Mouse (Mus musculus) heart, embryonic 13.5 days (tissue): ENCODE results near the gene Csnk2b. TPM values are rescaled to one million over a fixed set of nuclear protein-coding genes. Genes with fewer than 3 reads are reported as not detected.
A peak's percentile ranks its signal among the peaks of the same experiment; 100 is the strongest.

Experiments used
- ATAC-seq: fragments of 200-750 bp; cut with Nextera tagmentation; 2 replicates; pipeline ENCODE4 v1.8.0; 2017; ENCODE audit warnings: moderate TSS enrichment; ENCODE audit not compliant: insufficient number of reproducible peaks, low FRiP score, low TSS enrichment; ENCODE audit errors: extremely low read depth
- H3K27ac ChIP-seq: fragments of 300-500 bp; sonication (generic); replicated peaks from 2 replicates; pipeline ENCODE4 v1.5.1; 2015; ENCODE audit warnings: moderate library complexity, mild to moderate bottlenecking, inconsistent platforms
- H3K27me3 ChIP-seq: fragments of 300-500 bp; sonication (generic); replicated peaks from 2 replicates; pipeline ENCODE4 v1.6.1; 2015; ENCODE audit warnings: mild to moderate bottlenecking, inconsistent platforms
- H3K36me3 ChIP-seq: fragments of 300-500 bp; sonication (generic); 2 replicates; pipeline ENCODE4 v1.6.1; 2015; ENCODE audit warnings: mild to moderate bottlenecking, inconsistent platforms
- H3K4me1 ChIP-seq: fragments of 300-500 bp; sonication (generic); 2 replicates; pipeline ENCODE4 v1.6.1; 2015; ENCODE audit warnings: inconsistent platforms
- H3K4me2 ChIP-seq: fragments of 300-500 bp; sonication (generic); 2 replicates; pipeline ENCODE4 v1.6.1; 2015; ENCODE audit warnings: inconsistent platforms, mild to moderate bottlenecking, moderate library complexity
- H3K4me3 ChIP-seq: fragments of 300-500 bp; sonication (generic); 2 replicates; pipeline ENCODE4 v1.5.1; 2015; ENCODE audit warnings: moderate library complexity, mild to moderate bottlenecking, inconsistent platforms
- H3K9ac ChIP-seq: fragments of 300-500 bp; sonication (generic); 2 replicates; pipeline ENCODE4 v1.6.1; 2015; ENCODE audit warnings: inconsistent platforms, mild to moderate bottlenecking, moderate library complexity
- H3K9me3 ChIP-seq: fragments of 300-500 bp; sonication (generic); 2 replicates; pipeline ENCODE4 v1.6.1; 2016; ENCODE audit warnings: inconsistent platforms
- WGBS: fragments of 180-500 bp; shearing (Covaris S2); methylation state at CpG from one replicate; pipeline ENCODE4 v1.1.7; 2015; ENCODE audit warnings: mixed read lengths; 5-methylcytosine and 5-hydroxymethylcytosine counted together
- polyA plus RNA-seq: library from polyadenylated mRNA; unstranded; fragments of >200 nt; fragmentation: Nextera tagmentation; extraction: Ambion mirVana; gene quantifications from 2 replicates; pipeline ENCODE4 v1.2.1, GENCODE M21; 2015

Csnk2b gene
- 215 and 231 TPM in 2 replicates for polyA plus RNA-seq

GRCm38 (mm10) chr17:35121871-35122303 lies at the start of gene Csnk2b:
Csnk2b (minus strand) TSS chr17:35122053.
- Histone ChIP-seq H3K36me3 (peaks cover 50% of the 10 kb centered on the region), H3K9ac (peak within 1 kb of the TSS; percentile 99), H3K4me1 (peaks cover 37% of the 10 kb centered on the region), H3K9me3 (no peaks in the 10 kb centered on the region), H3K27me3 (no peaks in the 10 kb centered on the region), H3K27ac (peak within 1 kb of the TSS; percentile 92), H3K4me3 (peak within 1 kb of the TSS; percentile 98), H3K4me2 (peak within 1 kb of the TSS; percentile 96)
- no peak for ATAC-seq
- WGBS = under 1% methylated on average over 19 of the region's 19 CpGs

GRCm38 (mm10) chr17:35168541-35169207 lies 46.8 kb upstream of the Csnk2b start:
- Histone ChIP-seq H3K4me3 (no peak overlapping the region), H3K27me3 (no peaks in the 10 kb centered on the region; the same call in 1 of the 2 replicates), H3K4me2 (no peak overlapping the region), H3K4me1 (peaks cover 13% of the 10 kb centered on the region), H3K9me3 (no peaks in the 10 kb centered on the region), H3K9ac (0 out of 2 replicates have a peak overlapping the region, but pooled peaks have one; percentile 52), H3K27ac (no peak overlapping the region), H3K36me3 (no peaks in the 10 kb centered on the region)
- WGBS = 14% methylated on average over 4 of the region's 4 CpGs
- ATAC-seq = no peak

GRCm38 (mm10) chr17:35167794-35168193 lies 45.9 kb upstream of the Csnk2b start:
- no peak overlapping the region for H3K4me2 ChIP-seq
- no peak for ATAC-seq
- no peaks in the 10 kb centered on the region; the same call in 1 of the 2 replicates for H3K27me3 ChIP-seq
- no peak overlapping the region for H3K9ac ChIP-seq
- no peak overlapping the region for H3K27ac ChIP-seq
- peaks cover 21% of the 10 kb centered on the region for H3K4me1 ChIP-seq
- H3K36me3 ChIP-seq = no peaks in the 10 kb centered on the region
- H3K4me3 ChIP-seq = no peak overlapping the region
- WGBS = 80% methylated on average over 7 of the region's 7 CpGs
- no peaks in the 10 kb centered on the region for H3K9me3 ChIP-seq

DNA sequence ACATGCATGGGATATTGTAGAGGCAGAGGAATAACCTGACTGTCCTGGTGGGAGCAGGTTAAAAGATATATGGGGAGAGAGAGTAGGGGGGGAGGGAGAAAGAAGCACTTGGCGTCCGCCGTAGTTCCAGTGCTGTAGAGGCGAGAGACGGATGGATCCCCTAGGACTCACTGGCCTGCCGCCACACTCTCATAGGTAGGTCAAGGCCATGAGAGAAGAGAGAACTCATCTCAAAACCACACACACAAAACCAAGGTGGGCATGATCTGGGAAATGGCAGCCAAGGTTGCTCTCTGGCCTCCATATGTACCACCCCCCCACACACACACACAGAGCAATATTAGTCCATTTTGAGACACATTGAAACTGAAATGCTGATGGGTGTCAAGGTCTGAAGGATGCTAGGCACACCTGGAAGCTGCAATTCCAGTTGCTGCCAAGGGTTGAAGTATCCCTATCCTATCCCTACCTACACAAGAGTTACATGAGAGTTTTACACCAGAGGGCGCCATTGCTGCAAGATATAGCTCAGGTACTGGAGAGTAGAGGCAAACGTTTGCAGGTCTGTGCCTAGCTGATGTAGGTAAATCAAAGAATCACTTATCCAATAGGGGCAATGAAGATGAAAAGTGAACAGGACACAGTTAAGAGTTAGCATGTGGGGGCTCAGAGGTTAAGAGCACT lies 44.6 kb upstream of the Csnk2b start:
- Histone ChIP-seq H3K9ac (peak overlapping the region; percentile 77), H3K27ac (peak overlapping the region; percentile 99)
- 69% methylated on average over 8 of the region's 8 CpGs for WGBS

GRCm38 (mm10) chr17:35165451-35166155 lies 43.8 kb upstream of the Csnk2b start:
- Histone ChIP-seq H3K27me3 (no peaks in the 10 kb centered on the region), H3K4me3 (peak overlapping the region; percentile 100), H3K4me1 (peaks cover 39% of the 10 kb centered on the region), H3K9me3 (no peaks in the 10 kb centered on the region), H3K4me2 (peak overlapping the region; percentile 72), H3K36me3 (peaks cover 21% of the 10 kb centered on the region), H3K27ac (peak overlapping the region; percentile 99), H3K9ac (peak overlapping the region; percentile 78)
- ATAC-seq = no peak
- 26% methylated on average over 12 of the region's 12 CpGs for WGBS

More for the DNA sequence above, 44.6 kb upstream of the Csnk2b start:
- H3K9me3 ChIP-seq = no peaks in the 10 kb centered on the region
- H3K27me3 ChIP-seq = no peaks in the 10 kb centered on the region
- peak overlapping the region; percentile 72 for H3K4me2 ChIP-seq
- H3K4me3 ChIP-seq = peak overlapping the region; percentile 100
- no peak for ATAC-seq
- H3K36me3 ChIP-seq = peaks cover 12% of the 10 kb centered on the region
- H3K4me1 ChIP-seq = peaks cover 34% of the 10 kb centered on the region

DNA sequence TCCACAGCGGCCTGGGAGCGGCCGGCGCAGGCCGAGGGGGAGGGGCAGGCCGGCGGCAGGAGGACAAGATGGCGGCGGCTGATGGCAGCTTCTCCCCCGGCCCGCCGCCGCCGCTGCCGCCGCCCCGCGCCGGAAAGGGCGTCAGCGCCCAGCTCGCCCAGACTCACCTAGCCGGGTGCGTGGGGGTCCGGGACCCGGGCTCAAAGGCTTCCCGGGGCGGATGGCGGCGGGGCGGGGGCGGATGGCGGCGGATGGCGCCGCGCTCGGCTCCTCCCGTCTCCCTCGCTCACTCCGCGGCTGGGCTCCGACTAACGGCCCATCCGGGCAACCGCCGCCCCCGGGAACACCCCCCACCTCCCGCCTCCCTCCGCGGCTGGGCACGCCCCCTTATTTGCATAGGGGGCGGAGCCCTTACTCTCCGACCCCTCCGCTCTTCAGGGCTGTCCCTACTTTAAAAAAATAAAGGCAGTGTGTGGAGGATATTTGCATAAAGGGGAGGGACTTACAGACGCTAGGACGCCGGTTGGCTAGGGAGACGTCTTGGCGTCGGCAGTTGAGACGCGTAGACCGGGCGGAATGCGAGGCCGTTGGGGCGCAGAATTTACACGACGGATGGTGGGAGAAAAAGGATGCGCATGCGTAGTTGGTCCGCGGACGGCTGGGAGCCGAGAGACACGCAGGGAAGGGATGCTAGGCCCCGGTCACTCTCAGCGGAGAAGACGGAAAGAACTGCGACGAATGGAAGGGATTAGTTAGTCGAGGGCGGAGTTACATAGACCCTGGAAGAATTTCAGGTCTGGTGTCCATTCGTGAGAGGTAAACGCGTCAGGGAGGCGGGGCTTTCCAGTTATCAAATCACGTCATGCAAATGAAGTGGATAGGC lies 43.0 kb upstream of the Csnk2b start, which contains the start of gene Prrc2a:
Gene Prrc2a, minus strand, starts transcription at position 330 of the 883 bp plus-strand sequence.
- H3K27me3 ChIP-seq = no peaks in the 10 kb centered on the region
- H3K4me2 ChIP-seq = peak within 1 kb of the TSS; percentile 99
- peaks cover 29% of the 10 kb centered on the region for H3K36me3 ChIP-seq
- H3K9ac ChIP-seq = peak within 1 kb of the TSS; percentile 100
- peaks cover 39% of the 10 kb centered on the region for H3K4me1 ChIP-seq
- peak within 1 kb of the TSS; percentile 99 for H3K27ac ChIP-seq
- WGBS = under 1% methylated on average over 44 of the region's 89 CpGs
- no peaks in the 10 kb centered on the region for H3K9me3 ChIP-seq
- H3K4me3 ChIP-seq = peak within 1 kb of the TSS; percentile 100
- peak; percentile 96 for ATAC-seq

GRCm38 (mm10) chr17:35164218-35164567 lies 42.3 kb upstream of the Csnk2b start:
- under 1% methylated on average over 28 of the region's 28 CpGs for WGBS
- H3K27ac ChIP-seq = peak overlapping the region; percentile 99
- peaks cover 36% of the 10 kb centered on the region for H3K36me3 ChIP-seq
- peak overlapping the region; percentile 99 for H3K4me2 ChIP-seq
- peaks cover 39% of the 10 kb centered on the region for H3K4me1 ChIP-seq
- H3K27me3 ChIP-seq = no peaks in the 10 kb centered on the region
- H3K9me3 ChIP-seq = no peaks in the 10 kb centered on the region
- peak overlapping the region; percentile 100 for H3K9ac ChIP-seq
- ATAC-seq = no peak; the same call in 1 of the 2 replicates
- H3K4me3 ChIP-seq = peak overlapping the region; percentile 100

DNA sequence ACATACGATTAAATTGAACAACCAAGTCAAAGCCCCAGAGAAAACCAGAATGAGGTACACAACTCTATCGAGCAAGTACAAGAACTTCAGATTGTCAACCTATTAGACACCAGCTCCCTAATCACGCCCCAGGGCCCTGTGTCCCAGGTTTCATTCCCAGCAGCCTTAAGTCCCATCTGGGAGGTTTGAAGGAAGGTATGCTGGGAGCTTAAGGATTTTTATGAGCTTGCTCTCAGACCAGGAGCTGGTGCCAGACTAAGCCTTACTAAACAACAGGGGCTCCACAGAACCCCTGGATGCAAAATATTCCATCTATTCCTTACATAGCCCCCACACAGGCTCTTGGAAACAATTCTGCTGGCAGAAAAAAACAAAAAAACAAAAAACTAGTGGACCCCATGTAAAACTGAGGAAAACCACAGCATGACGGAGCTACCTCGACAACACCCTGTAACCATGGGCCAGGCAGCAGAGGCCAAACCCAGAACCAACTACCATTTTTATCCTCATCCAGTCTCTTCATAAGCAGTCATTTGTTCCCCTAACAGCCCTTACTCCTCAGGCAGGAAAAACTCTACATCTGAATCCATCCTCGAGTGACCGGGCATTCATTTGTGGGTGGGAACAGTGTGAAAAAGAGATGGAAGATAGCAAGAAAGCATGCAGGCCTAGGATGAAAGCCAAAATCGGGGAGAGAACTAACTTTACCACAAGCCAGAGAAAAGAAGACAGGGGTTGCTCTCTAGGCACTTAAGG lies 41.7 kb upstream of the Csnk2b start:
- Histone ChIP-seq H3K4me2 (peak overlapping the region; percentile 99), H3K27me3 (no peaks in the 10 kb centered on the region), H3K27ac (peak overlapping the region; percentile 99), H3K36me3 (peaks cover 42% of the 10 kb centered on the region), H3K9ac (peak overlapping the region; percentile 100), H3K9me3 (no peaks in the 10 kb centered on the region), H3K4me3 (peak overlapping the region; percentile 100), H3K4me1 (peaks cover 39% of the 10 kb centered on the region)
- WGBS = 12% methylated on average over 8 of the region's 8 CpGs
- ATAC-seq = no peak

- Histone ChIP-seq H3K9me3 (no peaks in the 10 kb centered on the region), H3K27ac (peak overlapping the region; percentile 26; the same call in 1 of the 2 replicates), H3K4me2 (peak overlapping the region; percentile 99), H3K4me1 (peaks cover 39% of the 10 kb centered on the region), H3K36me3 (peaks cover 50% of the 10 kb centered on the region), H3K4me3 (peak overlapping the region; percentile 100), H3K9ac (peak overlapping the region; percentile 100), H3K27me3 (no peaks in the 10 kb centered on the region)
- ATAC-seq = no peak
- 33% methylated on average over 12 of the region's 12 CpGs for WGBS
Measured at GRCm38 (mm10) chr17:35162730-35163129, 40.9 kb upstream of the Csnk2b start.

- Histone ChIP-seq H3K4me2 (peak overlapping the region; percentile 99), H3K27me3 (no peaks in the 10 kb centered on the region), H3K4me3 (peak overlapping the region; percentile 100), H3K9me3 (no peaks in the 10 kb centered on the region), H3K9ac (peak overlapping the region; percentile 100), H3K4me1 (peaks cover 39% of the 10 kb centered on the region), H3K27ac (peak overlapping the region; percentile 26; the same call in 1 of the 2 replicates), H3K36me3 (peaks cover 56% of the 10 kb centered on the region)
- no peak for ATAC-seq
- WGBS = 73% methylated on average over 14 of the region's 14 CpGs
Measured at GRCm38 (mm10) chr17:35162121-35162520, 40.3 kb upstream of the Csnk2b start.
